Mouse (Mus musculus): ENCODE results near the gene Fmod. TPM values are rescaled to one million over a fixed set of nuclear protein-coding genes. Genes with fewer than 3 reads are reported as not detected.

Fmod gene
- polyA plus RNA-seq, 1 experiment from 2014 or later: 17.1 TPM

DNA sequence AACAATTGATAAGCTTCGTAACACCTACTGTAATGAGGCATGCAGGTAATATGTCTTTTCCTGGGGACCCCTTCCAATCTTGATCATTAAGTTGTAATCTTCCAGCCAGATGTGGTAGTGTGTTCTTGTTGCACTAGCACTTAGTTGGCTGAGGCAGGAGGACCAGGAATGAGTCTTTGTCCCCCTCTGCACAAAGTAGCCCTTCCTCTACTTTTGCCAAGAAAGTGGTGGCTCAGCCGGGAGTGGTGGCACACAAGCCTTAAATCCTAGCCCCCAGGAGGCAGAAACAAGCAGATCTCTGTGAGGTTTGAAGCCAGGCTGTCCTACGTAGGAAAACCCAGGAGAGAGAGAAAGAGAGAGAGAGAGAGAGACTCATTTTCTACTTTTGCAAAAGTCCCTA is 24.9 kb downstream of the Fmod start:
- Histone ChIP-seq H3K9me3 (ENCODE audit: low read length) (no peaks in the 10 kb centered on the region), H3K27ac (ENCODE audit: low read length) (peak overlapping the region; percentile 96), H3K9ac (replicated peaks; ENCODE audit: low read length) (no peak overlapping the region), H3K4me1 (ENCODE audit: insufficient read depth, low read length) (peaks cover 73% of the 10 kb centered on the region), H3K4me2 (replicated peaks; ENCODE audit: low read depth, low read length) (peak overlapping the region; percentile 56; the same call in 1 of the 2 replicates), H3K36me3 (ENCODE audit: insufficient read depth, low read length) (no peaks in the 10 kb centered on the region), H3K27me3 (ENCODE audit: insufficient read depth, low read length) (no peaks in the 10 kb centered on the region), H3K4me3 (ENCODE audit: low read length) (no peak overlapping the region)
- no peak for ATAC-seq (ENCODE audit: low FRiP score, low TSS enrichment)
- 63% methylated on average over 3 of the region's 3 CpGs for WGBS

DNA sequence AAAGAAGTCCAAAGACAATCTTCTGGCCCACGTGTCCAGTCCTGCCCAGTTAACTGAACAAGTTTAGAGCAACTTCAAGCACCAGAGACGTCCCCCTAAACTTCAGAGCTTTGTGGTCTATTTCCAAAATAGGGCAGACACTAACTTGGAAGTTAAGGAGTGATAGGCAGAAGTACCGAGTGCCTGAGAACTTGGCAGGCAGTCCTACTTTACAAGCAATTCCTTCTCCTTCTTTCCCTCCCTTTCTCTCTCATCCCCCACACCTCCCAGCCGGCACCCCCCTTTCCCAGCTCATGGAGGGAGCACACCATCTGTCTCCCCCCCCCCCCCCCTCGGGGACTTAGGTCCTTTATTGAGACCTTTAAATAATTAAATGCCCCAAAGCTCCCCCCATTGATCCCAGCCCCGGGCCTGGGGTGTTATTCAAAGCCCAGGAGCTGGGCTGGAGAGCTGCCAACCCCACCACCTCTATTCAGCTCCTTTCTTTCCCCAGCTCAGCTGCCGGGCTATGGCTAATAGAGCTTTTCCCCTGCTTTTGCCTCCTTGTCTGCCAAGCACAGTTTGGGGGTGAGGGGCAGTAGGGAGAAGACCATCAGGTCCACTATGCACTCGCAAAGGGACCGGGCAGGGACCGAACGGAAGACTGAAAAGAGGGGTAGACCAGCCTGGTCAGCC is 25.5 kb downstream of the Fmod start:
- Histone ChIP-seq H3K9ac (replicated peaks; ENCODE audit: low read length) (peak overlapping the region; percentile 73), H3K4me2 (replicated peaks; ENCODE audit: low read depth, low read length) (peak overlapping the region; percentile 50), H3K27me3 (ENCODE audit: insufficient read depth, low read length) (no peaks in the 10 kb centered on the region), H3K4me3 (ENCODE audit: low read length) (peak overlapping the region; percentile 18; the same call in 1 of the 2 replicates), H3K9me3 (ENCODE audit: low read length) (no peaks in the 10 kb centered on the region), H3K27ac (ENCODE audit: low read length) (peak overlapping the region; percentile 96), H3K36me3 (ENCODE audit: insufficient read depth, low read length) (no peaks in the 10 kb centered on the region), H3K4me1 (ENCODE audit: insufficient read depth, low read length) (peaks cover 79% of the 10 kb centered on the region)
- WGBS: 8% methylated on average over 11 of the region's 11 CpGs
- ATAC-seq (ENCODE audit: low FRiP score, low TSS enrichment): no peak

DNA sequence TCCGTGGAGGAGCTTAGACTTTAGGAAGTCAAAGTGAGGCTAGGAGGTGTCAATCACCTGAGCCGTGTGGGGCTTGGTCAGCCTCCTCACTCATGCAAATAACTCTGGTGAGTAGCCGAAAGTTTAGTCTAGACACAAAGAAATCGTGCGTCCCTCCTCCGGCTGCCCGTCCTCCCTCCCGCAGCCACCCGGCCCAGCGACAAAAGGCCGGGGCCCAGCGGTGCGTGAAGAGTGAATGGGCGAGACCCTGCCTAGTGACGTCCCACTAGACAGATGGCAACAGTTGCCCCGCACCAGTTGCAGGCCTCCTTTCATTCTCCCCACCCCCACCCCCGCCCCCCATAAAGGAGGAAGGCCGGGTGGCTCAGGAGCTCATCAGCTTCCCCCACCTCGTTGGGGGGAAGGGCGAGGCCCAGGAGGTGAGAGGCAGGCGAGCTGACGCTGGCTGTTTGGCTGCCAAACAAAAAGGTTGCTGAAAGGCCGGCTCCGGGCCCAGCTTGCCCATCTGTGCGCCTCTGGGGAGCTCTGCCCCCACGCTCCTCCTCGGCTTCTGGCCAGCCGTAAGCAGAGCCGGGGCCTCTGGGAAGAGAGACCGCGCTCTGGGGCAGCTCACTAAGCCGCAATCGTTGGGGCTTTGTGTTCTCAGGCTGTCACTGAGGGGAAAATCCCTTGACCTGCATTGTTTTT is 26.2 kb downstream of the Fmod start:
- Histone ChIP-seq H3K27ac (ENCODE audit: low read length) (peak overlapping the region; percentile 96), H3K36me3 (ENCODE audit: insufficient read depth, low read length) (no peaks in the 10 kb centered on the region), H3K27me3 (ENCODE audit: insufficient read depth, low read length) (no peaks in the 10 kb centered on the region), H3K9ac (replicated peaks; ENCODE audit: low read length) (peak overlapping the region; percentile 73), H3K4me3 (ENCODE audit: low read length) (peak overlapping the region; percentile 18), H3K4me1 (ENCODE audit: insufficient read depth, low read length) (peaks cover 86% of the 10 kb centered on the region), H3K4me2 (replicated peaks; ENCODE audit: low read depth, low read length) (peak overlapping the region; percentile 50), H3K9me3 (ENCODE audit: low read length) (no peaks in the 10 kb centered on the region)
- 3% methylated on average over 33 of the region's 33 CpGs for WGBS
- ATAC-seq (ENCODE audit: low FRiP score, low TSS enrichment): peak; percentile 49

DNA sequence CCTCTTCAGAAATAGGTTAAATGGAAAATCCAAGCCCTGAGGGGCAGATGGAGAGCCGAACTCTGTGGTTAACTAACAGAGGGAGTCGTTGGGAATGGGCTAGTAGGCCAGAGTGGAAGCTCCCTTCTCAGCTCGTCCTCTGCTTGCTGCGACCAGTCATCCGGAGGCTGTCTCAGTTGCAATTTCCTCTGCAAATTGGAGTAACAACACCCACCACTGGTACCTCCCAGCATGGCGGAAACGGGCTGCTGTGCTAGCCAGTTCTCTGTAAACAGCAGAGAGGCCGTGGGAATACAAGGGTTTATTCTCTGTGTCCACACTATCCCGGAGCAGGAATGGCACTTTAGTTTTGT is 26.7 kb downstream of the Fmod start:
- Histone ChIP-seq H3K36me3 (ENCODE audit: insufficient read depth, low read length) (no peaks in the 10 kb centered on the region), H3K4me2 (replicated peaks; ENCODE audit: low read depth, low read length) (peak overlapping the region; percentile 50), H3K4me3 (ENCODE audit: low read length) (peak overlapping the region; percentile 18; the same call in 1 of the 2 replicates), H3K9me3 (ENCODE audit: low read length) (no peaks in the 10 kb centered on the region), H3K4me1 (ENCODE audit: insufficient read depth, low read length) (peaks cover 86% of the 10 kb centered on the region), H3K27ac (ENCODE audit: low read length) (peak overlapping the region; percentile 96), H3K27me3 (ENCODE audit: insufficient read depth, low read length) (no peaks in the 10 kb centered on the region), H3K9ac (replicated peaks; ENCODE audit: low read length) (peak overlapping the region; percentile 73)
- no peak for ATAC-seq (ENCODE audit: low FRiP score, low TSS enrichment)
- 7% methylated on average over 9 of the region's 9 CpGs for WGBS

DNA sequence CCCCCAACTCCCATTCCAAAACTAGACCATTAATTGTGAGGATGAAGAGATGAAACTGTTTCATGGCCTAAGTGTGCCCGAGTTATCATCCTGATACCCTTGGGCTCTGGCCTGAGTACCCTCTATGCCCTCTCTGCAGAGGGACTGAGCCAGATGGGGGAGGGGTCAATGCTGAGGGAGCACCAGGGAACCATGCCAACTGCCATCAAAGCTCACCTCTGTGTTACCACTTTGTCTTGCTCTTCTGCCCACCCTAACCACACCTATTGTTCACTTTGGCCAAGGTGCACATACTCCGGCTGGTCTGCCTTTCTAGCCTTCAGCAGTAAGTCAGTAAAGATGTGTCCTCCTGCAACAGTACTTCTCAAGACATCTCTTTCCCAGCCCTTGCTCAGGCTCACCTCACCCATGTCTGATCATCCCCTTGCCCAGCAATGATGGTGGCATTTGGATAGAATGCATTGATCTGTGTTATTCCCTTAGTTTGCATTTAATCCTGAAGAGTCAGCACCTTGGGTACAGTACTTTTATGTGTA is 27.3 kb downstream of the Fmod start:
- Histone ChIP-seq H3K27me3 (ENCODE audit: insufficient read depth, low read length) (no peaks in the 10 kb centered on the region), H3K4me3 (ENCODE audit: low read length) (no peak overlapping the region), H3K4me2 (replicated peaks; ENCODE audit: low read depth, low read length) (no peak overlapping the region), H3K9me3 (ENCODE audit: low read length) (no peaks in the 10 kb centered on the region), H3K36me3 (ENCODE audit: insufficient read depth, low read length) (no peaks in the 10 kb centered on the region), H3K9ac (replicated peaks; ENCODE audit: low read length) (peak overlapping the region; percentile 73), H3K27ac (ENCODE audit: low read length) (peak overlapping the region; percentile 96), H3K4me1 (ENCODE audit: insufficient read depth, low read length) (peaks cover 80% of the 10 kb centered on the region)
- WGBS: 74% methylated on average over 2 of the region's 2 CpGs
- ATAC-seq (ENCODE audit: low FRiP score, low TSS enrichment): no peak

DNA sequence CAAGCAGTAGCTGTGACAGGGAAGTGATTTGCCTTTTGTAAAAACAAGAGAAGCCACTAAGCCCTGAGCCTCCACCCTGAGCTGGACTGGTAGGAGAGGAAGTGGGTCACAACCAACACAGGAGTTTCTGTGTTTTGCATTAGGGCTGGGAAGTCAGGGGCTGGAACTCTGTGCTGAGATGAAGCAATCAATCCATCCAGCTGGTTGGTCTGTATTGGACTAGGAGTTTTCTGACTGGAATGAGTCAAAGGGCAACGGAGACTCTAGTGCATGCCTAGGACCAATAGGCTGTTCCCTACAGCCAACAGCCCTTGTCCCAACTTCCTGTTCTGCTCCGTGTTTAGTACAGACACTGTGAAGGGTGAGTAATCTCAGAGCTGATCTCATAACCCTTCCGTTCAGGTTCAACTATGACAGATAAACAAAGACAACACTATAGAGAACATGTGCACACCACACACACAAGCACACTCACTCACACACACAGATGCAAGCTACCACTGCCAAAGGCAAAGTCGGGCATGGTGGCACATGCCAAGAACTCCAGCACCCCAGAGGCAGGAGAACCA is 28.3 kb downstream of the Fmod start:
- Histone ChIP-seq H3K9ac (replicated peaks; ENCODE audit: low read length) (no peak overlapping the region), H3K27me3 (ENCODE audit: insufficient read depth, low read length) (no peaks in the 10 kb centered on the region), H3K4me2 (replicated peaks; ENCODE audit: low read depth, low read length) (no peak overlapping the region), H3K4me1 (ENCODE audit: insufficient read depth, low read length) (peaks cover 80% of the 10 kb centered on the region), H3K4me3 (ENCODE audit: low read length) (no peak overlapping the region), H3K27ac (ENCODE audit: low read length) (peak overlapping the region; percentile 96), H3K9me3 (ENCODE audit: low read length) (no peaks in the 10 kb centered on the region), H3K36me3 (ENCODE audit: insufficient read depth, low read length) (no peaks in the 10 kb centered on the region)
- 39% methylated on average over 4 of the region's 4 CpGs for WGBS
- ATAC-seq (ENCODE audit: low FRiP score, low TSS enrichment): no peak

DNA sequence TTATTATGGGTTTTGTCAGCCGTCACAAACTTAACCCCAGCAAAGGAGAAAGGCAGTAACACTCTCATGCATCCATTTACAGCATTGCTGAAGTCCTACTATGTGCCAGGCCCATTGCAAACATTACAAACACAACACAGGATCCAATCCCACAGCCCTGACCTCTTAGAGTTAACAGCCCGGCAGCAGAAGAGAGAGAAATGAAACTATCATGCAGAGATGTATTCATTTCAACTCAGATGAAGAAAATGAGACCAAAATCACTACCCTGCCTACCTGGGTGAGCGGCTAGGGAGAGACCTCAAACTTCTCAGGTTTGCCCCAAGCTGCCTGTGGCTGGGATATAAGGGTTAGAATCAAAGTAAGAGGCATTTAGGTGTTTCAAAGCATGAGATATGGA is 29.5 kb downstream of the Fmod start:
- H3K27ac ChIP-seq (ENCODE audit: low read length): peak overlapping the region; percentile 37
- no peak overlapping the region for H3K4me2 ChIP-seq (replicated peaks; ENCODE audit: low read depth, low read length)
- H3K9ac ChIP-seq (replicated peaks; ENCODE audit: low read length): no peak overlapping the region
- WGBS: 38% methylated on average over 3 of the region's 3 CpGs
- no peak for ATAC-seq (ENCODE audit: low FRiP score, low TSS enrichment)
- no peaks in the 10 kb centered on the region for H3K27me3 ChIP-seq (ENCODE audit: insufficient read depth, low read length)
- no peak overlapping the region for H3K4me3 ChIP-seq (ENCODE audit: low read length)
- H3K4me1 ChIP-seq (ENCODE audit: insufficient read depth, low read length): peaks cover 83% of the 10 kb centered on the region
- no peaks in the 10 kb centered on the region for H3K9me3 ChIP-seq (ENCODE audit: low read length)
- H3K36me3 ChIP-seq (ENCODE audit: insufficient read depth, low read length): no peaks in the 10 kb centered on the region

DNA sequence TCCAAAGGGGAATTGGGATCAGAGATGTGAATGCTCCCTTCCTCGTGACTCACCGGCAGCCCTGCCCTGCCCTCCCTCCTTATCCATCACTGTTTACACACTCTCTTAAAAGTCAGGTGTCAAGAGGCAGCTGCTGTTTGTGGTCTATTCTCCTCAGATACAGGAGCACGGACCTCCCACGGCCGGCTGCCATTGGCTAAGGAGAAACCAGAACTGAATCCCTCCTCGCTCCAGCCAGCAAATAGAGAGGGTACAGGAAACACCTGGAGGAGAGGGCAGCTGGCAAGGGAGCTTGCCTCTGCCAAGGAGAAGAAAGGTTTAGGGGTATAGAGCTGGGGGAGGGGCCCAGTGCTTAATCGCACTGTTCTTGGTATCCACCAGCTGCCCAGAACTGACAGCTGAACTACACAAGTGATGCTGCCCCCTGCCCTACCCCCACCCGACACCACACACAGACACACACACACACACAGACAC is 30.1 kb downstream of the Fmod start:
- peaks cover 81% of the 10 kb centered on the region for H3K4me1 ChIP-seq (ENCODE audit: insufficient read depth, low read length)
- WGBS: 7% methylated on average over 8 of the region's 8 CpGs
- H3K27me3 ChIP-seq (ENCODE audit: insufficient read depth, low read length): no peaks in the 10 kb centered on the region
- ATAC-seq (ENCODE audit: low FRiP score, low TSS enrichment): peak; percentile 10
- H3K4me3 ChIP-seq (ENCODE audit: low read length): no peak overlapping the region
- no peak overlapping the region for H3K9ac ChIP-seq (replicated peaks; ENCODE audit: low read length)
- no peaks in the 10 kb centered on the region for H3K9me3 ChIP-seq (ENCODE audit: low read length)
- peak overlapping the region; percentile 37; the same call in 1 of the 2 replicates for H3K27ac ChIP-seq (ENCODE audit: low read length)
- no peak overlapping the region for H3K4me2 ChIP-seq (replicated peaks; ENCODE audit: low read depth, low read length)
- H3K36me3 ChIP-seq (ENCODE audit: insufficient read depth, low read length): no peaks in the 10 kb centered on the region

DNA sequence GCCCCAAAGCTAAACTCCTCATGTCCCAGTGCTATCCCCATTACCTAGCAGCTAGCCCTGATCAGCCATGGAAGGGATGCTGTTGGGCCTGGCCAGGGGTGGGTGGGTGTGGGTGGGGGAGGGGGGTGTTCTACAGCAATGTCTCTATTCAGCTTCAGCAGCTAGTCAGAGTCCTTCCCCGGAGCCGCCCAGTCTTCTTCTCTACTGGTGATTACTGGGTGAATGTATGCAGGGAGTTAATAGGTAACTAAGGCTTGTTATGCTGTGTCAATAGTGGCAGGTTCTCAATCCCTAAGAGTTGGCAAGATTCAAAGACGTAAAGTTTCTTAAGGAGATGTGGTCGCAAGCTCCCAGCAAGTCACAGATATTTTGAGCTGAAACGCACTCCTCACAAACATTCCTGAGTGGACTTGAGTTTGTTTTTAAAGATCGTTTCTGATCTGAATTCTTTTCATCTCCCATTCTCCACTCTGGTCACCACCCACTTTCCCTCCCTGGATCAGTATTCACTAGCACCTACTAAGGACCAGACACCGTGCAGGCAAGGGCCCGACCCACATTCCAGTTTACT is 33.1 kb downstream of the Fmod start:
- Histone ChIP-seq H3K27ac (ENCODE audit: low read length) (peak overlapping the region; percentile 69), H3K4me2 (replicated peaks; ENCODE audit: low read depth, low read length) (0 out of 2 replicates have a peak overlapping the region, but pooled peaks have one; percentile 3), H3K4me1 (ENCODE audit: insufficient read depth, low read length) (peaks cover 60% of the 10 kb centered on the region), H3K9me3 (ENCODE audit: low read length) (no peaks in the 10 kb centered on the region), H3K27me3 (ENCODE audit: insufficient read depth, low read length) (no peaks in the 10 kb centered on the region), H3K36me3 (ENCODE audit: insufficient read depth, low read length) (no peaks in the 10 kb centered on the region), H3K9ac (replicated peaks; ENCODE audit: low read length) (peak overlapping the region; percentile 17; the same call in 1 of the 2 replicates), H3K4me3 (ENCODE audit: low read length) (no peak overlapping the region)
- peak; percentile 37; the same call in 1 of the 2 replicates for ATAC-seq (ENCODE audit: low FRiP score, low TSS enrichment)
- WGBS: 54% methylated on average over 8 of the region's 8 CpGs

Data from kidney, embryonic 16.5 days (tissue).